Mouse (Mus musculus) bone marrow macrophage, adult 2 months (primary cell): ENCODE data around the gene Hs6st2.

Experiments used
- CTCF ChIP-seq: IDR thresholded peaks from 2 replicates; pipeline ENCODE4 v1.5.1; 2012; ENCODE audit warnings: low read depth, mild to moderate bottlenecking, low read length, moderate library complexity
- POLR2A ChIP-seq: IDR thresholded peaks from 2 replicates; pipeline ENCODE4 v1.6.1; 2012; ENCODE audit warnings: mild to moderate bottlenecking, low read depth, low read length, borderline replicate concordance

DNA sequence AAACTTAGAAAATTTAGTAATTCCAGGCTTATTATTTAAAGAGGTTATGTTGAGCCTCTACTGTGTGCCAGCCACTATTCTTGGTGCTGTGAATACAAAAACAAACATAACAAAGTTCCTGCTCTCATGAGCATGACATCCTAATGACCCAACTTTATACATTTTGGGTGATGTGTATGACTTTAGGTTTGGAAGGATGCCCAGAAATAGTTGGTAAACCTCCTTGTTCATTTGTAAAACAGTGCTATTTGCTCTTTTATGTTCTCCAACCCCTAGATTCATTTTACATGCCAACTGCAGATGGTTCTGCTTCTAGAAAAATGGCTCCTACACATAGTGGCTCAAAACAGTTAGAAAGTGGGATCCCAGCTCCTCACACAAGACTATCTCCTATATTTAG, 153.1 kb downstream of the Hs6st2 start:
- TF ChIP-seq POLR2A (no peak), CTCF (no peak)
